Mouse (Mus musculus): ENCODE data around the gene Atxn2l.

DNA sequence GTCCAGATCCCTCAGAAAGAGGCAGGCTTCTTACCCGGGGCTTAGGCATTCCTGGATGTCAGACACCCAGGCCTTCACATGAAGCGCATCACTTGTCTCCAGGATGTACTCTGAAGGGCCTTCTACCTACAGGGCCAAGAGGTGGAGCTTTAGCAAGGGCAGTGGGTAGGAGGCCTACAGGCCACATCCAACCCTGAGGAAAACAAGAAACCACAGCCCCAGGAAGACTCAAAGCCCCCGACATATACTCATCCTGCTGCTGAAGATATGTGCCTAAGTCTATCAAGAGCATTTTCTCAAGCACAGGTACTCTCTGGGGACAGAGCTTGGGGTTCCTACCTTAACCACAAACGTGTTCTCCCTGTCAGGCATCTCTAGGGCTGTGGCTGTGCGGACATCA lies 31.9 kb downstream of the Atxn2l start:
- TF ChIP-seq CTCF (IDR thresholded peaks at IDR 0.05; ENCODE audit: low read depth), result no peak
- no peak for TF ChIP-seq EP300 (optimal IDR thresholded peaks at IDR 0.05)
